Mouse (Mus musculus) adrenal gland, postnatal 0 days (tissue): ENCODE results near the gene Snx4. TPM values are rescaled to one million over a fixed set of nuclear protein-coding genes. Genes with fewer than 3 reads are reported as not detected.

Experiments used
- polyA plus RNA-seq: library from polyadenylated mRNA; unstranded; fragments of >200 nt; fragmentation: Nextera tagmentation; extraction: Ambion mirVana; gene quantifications from 2 replicates; pipeline ENCODE4 v1.2.1, GENCODE M21; 2015

Gene Snx4
- 70.5 and 96.4 TPM in 2 replicates for polyA plus RNA-seq

GRCm38 (mm10) chr16:33251194-33252051 lies at the start of gene Snx4:
Snx4 (plus strand) TSS chr16:33251442.

Other genes starting within 250 kb of the Snx4 start
- gene Iqcg, start 195.2 kb upstream of the Snx4 start, polyA plus RNA-seq, result 1.8 and 2.1 TPM in 2 replicates
- 1,430 and 2,258 TPM in 2 replicates for gene Rpl35a, start 195.0 kb upstream of the Snx4 start, polyA plus RNA-seq
- gene Lmln, start 188.9 kb upstream of the Snx4 start, polyA plus RNA-seq, result 1.1 and 6.3 TPM in 2 replicates
- 10.9 and 17.1 TPM in 2 replicates for gene Osbpl11, start 66.4 kb upstream of the Snx4 start, polyA plus RNA-seq
- gene Zfp148, start 129.4 kb downstream of the Snx4 start, polyA plus RNA-seq, result 33.0 and 42.3 TPM in 2 replicates